Mouse (Mus musculus) erythroblast, embryonic 14.5 days (primary cell): ENCODE results near the gene Nfia. TPM values are rescaled to one million over a fixed set of nuclear protein-coding genes. Genes with fewer than 3 reads are reported as not detected.

ENCODE experiments used
- H3K27me3 ChIP-seq: 2 replicates; pipeline ENCODE4 v1.6.1; 2012; ENCODE audit warnings: inconsistent platforms; ENCODE audit not compliant: control insufficient read depth
- H3K36me3 ChIP-seq: 2 replicates; pipeline ENCODE4 v1.6.1; 2012; ENCODE audit warnings: mild to moderate bottlenecking, inconsistent platforms; ENCODE audit not compliant: control insufficient read depth
- H3K4me1 ChIP-seq: 2 replicates; pipeline ENCODE4 v1.6.1; 2012; ENCODE audit warnings: inconsistent platforms; ENCODE audit not compliant: control insufficient read depth
- H3K4me3 ChIP-seq: replicated peaks from 2 replicates; pipeline ENCODE3; 2012; ENCODE audit warnings: moderate library complexity, mild to moderate bottlenecking, inconsistent platforms
- H3K9me3 ChIP-seq: 2 replicates; pipeline ENCODE4 v1.6.1; 2012; ENCODE audit warnings: low read length, inconsistent platforms, mixed read lengths; ENCODE audit not compliant: control insufficient read depth
- GATA1 ChIP-seq: IDR thresholded peaks from 2 replicates; pipeline ENCODE4 v1.6.1; 2012; ENCODE audit warnings: low read length, inconsistent platforms, mixed read lengths
- TAL1 ChIP-seq: IDR thresholded peaks from 3 replicates; pipeline ENCODE4 v1.6.1; 2012; ENCODE audit warnings: low read length, inconsistent platforms, mixed read lengths
- polyA plus RNA-seq: library from polyadenylated mRNA; stranded (reverse); fragments of >175 nt; gene quantifications from 2 replicates; pipeline ENCODE4 v1.2.3, GENCODE M21; 2012

Gene Nfia
- 0.01 and 0.08 TPM in 2 replicates for polyA plus RNA-seq

DNA sequence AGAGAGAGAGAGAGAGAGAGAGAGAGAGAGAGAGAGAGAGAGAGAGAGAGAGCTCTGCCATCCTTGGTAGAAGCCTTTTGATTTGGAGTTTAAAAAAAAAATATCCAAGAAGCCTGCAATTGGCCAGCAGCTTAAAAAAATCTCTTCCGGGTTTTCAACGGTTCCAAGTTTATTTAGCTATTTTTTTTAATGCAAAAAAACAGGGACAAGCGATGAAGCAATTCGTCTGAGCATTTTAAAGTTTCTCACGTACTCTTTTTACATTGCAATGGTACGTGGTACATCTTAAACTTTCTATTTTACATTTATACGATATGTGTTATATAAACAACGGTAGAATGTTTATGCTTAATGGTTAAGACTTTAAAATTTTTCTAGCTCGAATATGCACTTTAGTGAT is at the start of gene Nfia:
TSS of gene Nfia (plus strand) at position 94 of the 400 bp plus-strand sequence.
- peaks cover 42% of the 10 kb centered on the region for H3K27me3 ChIP-seq

DNA sequence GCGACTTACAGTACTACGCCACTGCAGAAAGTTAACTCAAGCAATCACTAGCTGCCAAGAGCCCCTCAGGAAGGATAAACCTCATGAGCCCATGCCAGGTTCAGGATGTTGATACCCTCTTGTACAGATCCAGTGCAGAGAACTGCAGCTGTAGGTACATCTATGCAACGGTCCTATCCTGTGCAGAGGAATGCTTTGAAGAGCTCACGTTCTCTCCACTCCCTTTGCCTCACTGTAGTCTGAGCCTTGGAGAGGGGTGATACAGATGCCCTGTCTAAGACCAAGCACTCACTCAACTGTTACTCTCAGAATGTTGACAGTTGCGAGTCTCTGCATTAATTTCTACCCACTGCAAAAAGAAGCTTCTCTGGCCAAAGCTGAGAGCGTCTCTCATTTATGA is 49.2 kb upstream of the Nfia start:
- Histone ChIP-seq H3K4me3 (no peak overlapping the region), H3K27me3 (no peaks in the 10 kb centered on the region), H3K4me1 (peaks cover 4% of the 10 kb centered on the region), H3K9me3 (no peaks in the 10 kb centered on the region), H3K36me3 (no peaks in the 10 kb centered on the region)
- no peak for TF ChIP-seq GATA1
- TF ChIP-seq TAL1, result no peak

More for the DNA sequence above, at the start of gene Nfia:
- Histone ChIP-seq H3K9me3 (no peaks in the 10 kb centered on the region), H3K4me3 (peak within 1 kb of the TSS; percentile 66), H3K36me3 (no peaks in the 10 kb centered on the region), H3K4me1 (peaks cover 12% of the 10 kb centered on the region)
- TF ChIP-seq TAL1 (no peak), GATA1 (no peak)

- Histone ChIP-seq H3K4me1 (peaks cover 9% of the 10 kb centered on the region), H3K36me3 (no peaks in the 10 kb centered on the region), H3K27me3 (no peaks in the 10 kb centered on the region), H3K4me3 (no peak overlapping the region), H3K9me3 (no peaks in the 10 kb centered on the region)
- TF ChIP-seq TAL1 (no peak), GATA1 (no peak)
These were observed 44.0 kb upstream of the Nfia start for GRCm38 (mm10) chr4:97728520-97728919.

GRCm38 (mm10) chr4:97729999-97730398 is 42.5 kb upstream of the Nfia start:
- H3K4me1 ChIP-seq, result peaks cover 9% of the 10 kb centered on the region
- H3K36me3 ChIP-seq, result no peaks in the 10 kb centered on the region
- H3K4me3 ChIP-seq, result no peak overlapping the region
- TF ChIP-seq GATA1 (no peak), TAL1 (no peak)
- no peaks in the 10 kb centered on the region for H3K27me3 ChIP-seq
- H3K9me3 ChIP-seq, result no peaks in the 10 kb centered on the region

GRCm38 (mm10) chr4:97730416-97730815 is 42.1 kb upstream of the Nfia start:
- no peak overlapping the region for H3K4me3 ChIP-seq
- H3K27me3 ChIP-seq, result no peaks in the 10 kb centered on the region
- TF ChIP-seq GATA1 (no peak), TAL1 (no peak)
- no peaks in the 10 kb centered on the region for H3K9me3 ChIP-seq
- peaks cover 9% of the 10 kb centered on the region for H3K4me1 ChIP-seq
- no peaks in the 10 kb centered on the region for H3K36me3 ChIP-seq

GRCm38 (mm10) chr4:97733392-97733791 is 39.1 kb upstream of the Nfia start:
- Histone ChIP-seq H3K4me3 (no peak overlapping the region), H3K9me3 (no peaks in the 10 kb centered on the region), H3K27me3 (no peaks in the 10 kb centered on the region), H3K36me3 (no peaks in the 10 kb centered on the region), H3K4me1 (peaks cover 5% of the 10 kb centered on the region)
- no peak for TF ChIP-seq TAL1
- TF ChIP-seq GATA1, result no peak

- no peak overlapping the region for H3K4me3 ChIP-seq
- peaks cover 31% of the 10 kb centered on the region for H3K27me3 ChIP-seq
- H3K36me3 ChIP-seq, result no peaks in the 10 kb centered on the region
- TF ChIP-seq TAL1 (no peak), GATA1 (no peak)
- H3K9me3 ChIP-seq, result no peaks in the 10 kb centered on the region
- no peaks in the 10 kb centered on the region for H3K4me1 ChIP-seq
These were observed 28.6 kb upstream of the Nfia start for GRCm38 (mm10) chr4:97743932-97744331.

DNA sequence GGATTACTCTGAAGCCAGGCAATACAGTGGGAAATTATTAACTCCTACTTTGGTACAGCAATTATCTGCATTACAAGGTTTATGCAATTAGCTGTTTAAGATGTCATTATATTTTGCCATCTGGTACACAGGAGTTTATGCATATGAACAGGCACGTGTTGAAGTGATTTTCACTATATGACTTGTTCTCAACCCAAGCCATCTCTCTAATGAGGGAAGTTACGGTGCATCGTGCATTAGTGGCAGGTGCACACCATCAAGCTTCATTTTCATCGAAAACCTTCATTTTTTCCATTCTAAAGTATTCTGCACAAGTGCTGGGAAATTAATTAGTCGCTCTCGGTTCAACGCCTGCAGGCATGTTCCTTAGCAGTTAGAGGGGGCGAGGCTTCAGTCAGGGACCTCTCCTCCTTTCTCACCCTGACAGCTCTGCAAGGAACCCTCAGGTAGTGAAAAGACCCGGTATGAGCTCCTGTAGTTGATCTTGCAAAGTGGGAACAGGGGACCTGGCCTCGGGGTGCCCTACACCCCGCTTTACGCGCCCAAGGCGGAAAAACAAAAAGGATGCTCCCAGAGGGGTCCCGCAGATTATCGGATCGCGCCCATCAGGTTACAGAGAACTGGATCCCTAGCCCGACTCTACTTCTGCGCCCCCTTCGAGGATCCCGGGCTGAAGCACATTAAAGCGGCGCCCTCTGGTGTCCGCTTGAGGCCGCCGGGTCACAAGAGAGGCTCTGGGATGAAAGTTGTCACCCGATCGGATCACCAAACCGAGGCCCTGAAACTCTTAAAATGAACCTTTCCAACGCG is 27.0 kb upstream of the Nfia start:
- H3K4me3 ChIP-seq, result no peak overlapping the region
- H3K36me3 ChIP-seq, result no peaks in the 10 kb centered on the region
- H3K4me1 ChIP-seq, result no peaks in the 10 kb centered on the region
- peaks cover 36% of the 10 kb centered on the region for H3K27me3 ChIP-seq
- H3K9me3 ChIP-seq, result no peaks in the 10 kb centered on the region
- TF ChIP-seq TAL1, result no peak
- no peak for TF ChIP-seq GATA1

GRCm38 (mm10) chr4:97746106-97746900 is 26.2 kb upstream of the Nfia start:
- TF ChIP-seq TAL1, result no peak
- TF ChIP-seq GATA1, result no peak
- Histone ChIP-seq H3K36me3 (no peaks in the 10 kb centered on the region), H3K9me3 (no peaks in the 10 kb centered on the region), H3K4me3 (peak overlapping the region; percentile 24), H3K4me1 (peaks cover 5% of the 10 kb centered on the region), H3K27me3 (peaks cover 42% of the 10 kb centered on the region)
